Mouse (Mus musculus) lung, postnatal 0 days (tissue): ENCODE data around the gene Mmadhc.

ENCODE experiments used
- CTCF ChIP-seq: IDR thresholded peaks from 2 replicates; pipeline ENCODE4 v1.5.1; 2016; ENCODE audit warnings: antibody characterized with exemption, mild to moderate bottlenecking
- EP300 ChIP-seq: IDR thresholded peaks from 2 replicates; pipeline ENCODE4 v1.6.1; 2016; ENCODE audit warnings: antibody characterized with exemption, mild to moderate bottlenecking, control low read depth

DNA sequence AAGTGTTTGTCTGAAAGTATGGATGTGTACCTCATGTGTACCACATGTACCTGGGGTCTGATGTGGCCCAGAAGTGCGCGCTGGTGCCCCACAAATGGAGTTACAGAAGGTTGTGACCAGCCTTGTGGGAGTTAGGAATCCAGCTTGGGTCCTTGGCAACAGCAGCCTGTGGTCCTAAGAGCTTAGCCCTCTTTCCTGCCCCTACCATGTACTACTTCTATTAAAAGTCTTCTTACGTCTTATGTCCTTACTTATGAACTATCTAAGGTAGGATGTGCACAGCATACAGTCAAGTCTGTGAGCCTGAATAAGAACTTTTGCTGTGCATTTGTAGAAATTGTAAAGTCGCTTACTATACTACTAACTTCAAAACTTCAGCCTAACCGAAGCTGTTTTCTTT lies 1.0 kb downstream of the Mmadhc start:
- TF ChIP-seq EP300 (no peak), CTCF (no peak)
